Mouse (Mus musculus): ENCODE results near the gene Gm28308.

The Gm28308 gene

GRCm38 (mm10) chr6:52205221-52205620 lies 7.9 kb downstream of the Gm28308 start:
- no peak for DNase-seq (ENCODE audit: low spot score)

DNA sequence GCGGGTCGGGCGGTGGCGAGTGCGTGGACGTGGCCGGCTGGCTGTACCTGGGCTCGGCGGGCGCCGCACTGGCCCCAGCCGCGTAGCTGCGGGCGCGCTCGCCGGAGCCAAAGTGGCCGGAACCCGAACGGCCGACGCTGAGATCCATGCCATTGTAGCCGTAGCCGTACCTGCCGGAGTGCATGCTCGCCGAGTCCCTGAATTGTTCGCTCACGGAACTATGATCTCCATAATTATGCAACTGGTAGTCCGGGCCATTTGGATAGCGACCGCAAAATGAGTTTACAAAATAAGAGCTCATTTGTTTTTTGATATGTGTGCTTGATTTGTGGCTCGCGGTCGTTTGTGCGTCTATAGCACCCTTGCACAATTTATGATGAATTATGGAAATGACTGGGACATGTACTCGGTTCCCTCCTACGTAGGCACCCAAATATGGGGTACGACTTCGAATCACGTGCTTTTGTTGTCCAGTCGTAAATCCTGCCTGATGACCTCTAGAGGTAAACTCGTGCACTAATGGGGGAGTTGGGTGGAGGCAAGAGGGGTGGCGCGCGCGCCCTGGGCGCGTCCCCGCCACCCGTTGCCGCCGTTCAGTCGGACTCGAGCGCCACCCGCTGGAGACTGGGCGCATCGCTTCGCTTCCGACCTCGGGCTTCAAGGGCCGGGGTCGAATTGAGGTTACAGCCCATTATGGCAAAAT lies 8.9 kb downstream of the Gm28308 start, which contains the start of gene Hoxa5:
TSS of gene Hoxa5 (minus strand) at position 538 of the 703 bp plus-strand sequence.
- DNase-seq (ENCODE audit: low spot score) = no peak

DNA sequence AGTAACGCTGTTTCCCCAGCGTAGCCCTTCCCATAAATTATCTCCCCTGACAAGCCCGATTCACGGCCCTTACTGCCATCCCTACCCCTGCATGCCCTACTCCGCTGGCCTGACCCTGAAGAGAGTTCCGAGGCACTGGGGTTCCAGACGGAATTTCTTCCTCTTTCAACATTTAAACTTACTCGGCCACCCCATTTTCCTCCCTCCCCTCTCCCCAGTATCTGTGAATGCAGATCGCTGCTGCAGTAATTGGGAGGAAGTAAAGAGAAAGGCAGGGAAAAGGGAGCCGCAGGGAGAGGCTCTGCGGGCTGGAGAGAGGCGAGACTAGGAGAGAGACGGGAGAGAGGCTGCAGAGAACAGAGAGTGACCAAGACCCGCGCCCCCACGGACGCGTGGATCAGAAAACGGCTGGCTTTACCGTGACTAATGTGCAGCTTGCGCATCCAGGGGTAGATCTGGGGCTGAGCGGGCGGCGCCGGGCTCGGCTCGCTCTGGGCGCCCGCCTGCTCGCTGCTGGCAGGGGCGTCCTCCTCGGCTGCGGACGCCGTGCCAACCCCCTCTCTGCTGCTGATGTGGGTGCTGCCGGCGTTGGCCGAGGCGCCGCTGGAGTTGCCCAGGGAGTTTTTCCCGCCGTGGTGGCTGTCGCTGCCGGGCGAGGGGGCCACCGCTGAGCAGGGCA lies 9.6 kb downstream of the Gm28308 start:
- no peak for DNase-seq (ENCODE audit: low spot score)

DNA sequence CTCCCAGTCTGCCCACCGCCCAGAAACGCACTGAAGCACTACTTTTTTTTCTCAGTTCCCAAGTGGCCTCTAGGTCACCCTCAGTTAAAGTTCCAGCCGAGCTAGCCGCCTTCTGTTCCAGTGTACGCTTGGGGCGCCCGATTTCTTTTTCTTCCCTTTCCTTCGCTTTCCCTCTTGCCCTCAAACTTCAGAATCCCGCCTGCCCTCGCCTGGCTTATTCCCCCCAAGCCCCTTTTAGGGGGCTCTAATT lies 10.1 kb downstream of the Gm28308 start:
- DNase-seq (ENCODE audit: low spot score) = no peak

DNA sequence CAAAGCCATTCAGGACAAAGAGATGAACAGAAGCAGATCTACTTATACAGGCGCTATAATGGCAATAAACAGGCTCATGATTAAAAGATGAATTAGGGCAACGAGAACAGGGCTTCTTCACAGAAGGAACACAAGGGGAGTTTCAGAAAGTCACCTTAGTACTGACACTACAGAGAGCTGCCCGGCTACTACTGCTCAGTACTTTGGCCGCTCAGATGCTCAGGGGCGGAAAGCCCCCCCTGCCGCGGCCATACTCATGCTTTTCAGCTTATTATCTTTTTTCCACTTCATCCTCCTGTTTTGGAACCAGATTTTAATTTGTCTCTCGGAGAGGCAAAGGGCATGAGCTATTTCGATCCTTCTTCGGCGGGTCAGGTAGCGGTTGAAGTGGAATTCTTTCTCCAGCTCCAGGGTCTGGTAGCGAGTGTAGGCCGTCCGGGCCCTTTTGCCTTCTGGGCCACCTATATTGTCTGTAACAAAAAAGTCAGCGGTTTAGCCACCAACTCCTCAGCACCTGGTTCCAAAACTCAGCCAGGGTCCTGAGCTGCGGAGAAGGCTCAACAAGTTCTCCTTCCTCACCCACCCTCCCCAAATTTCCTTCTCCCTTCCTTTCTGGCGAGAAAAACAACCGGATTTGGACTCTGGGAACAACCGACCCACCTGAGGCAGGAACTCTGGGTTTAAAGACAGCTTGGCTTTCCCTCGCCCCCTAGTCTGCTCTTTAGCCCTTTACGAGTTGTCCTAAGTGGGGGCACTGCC lies 10.6 kb downstream of the Gm28308 start:
- no peak for DNase-seq (ENCODE audit: low spot score)

GRCm38 (mm10) chr6:52201269-52201668 lies 11.9 kb downstream of the Gm28308 start:
- DNase-seq (ENCODE audit: low spot score) = no peak

GRCm38 (mm10) chr6:52200751-52201250 lies 12.3 kb downstream of the Gm28308 start:
- DNase-seq (ENCODE audit: low spot score) = no peak

GRCm38 (mm10) chr6:52200073-52200750 lies 12.9 kb downstream of the Gm28308 start:
- DNase-seq (ENCODE audit: low spot score) = no peak

GRCm38 (mm10) chr6:52197271-52197670 lies 15.9 kb downstream of the Gm28308 start:
- no peak for DNase-seq (ENCODE audit: low spot score)

GRCm38 (mm10) chr6:52196811-52197210 lies 16.3 kb downstream of the Gm28308 start:
- no peak for DNase-seq (ENCODE audit: low spot score)

DNA sequence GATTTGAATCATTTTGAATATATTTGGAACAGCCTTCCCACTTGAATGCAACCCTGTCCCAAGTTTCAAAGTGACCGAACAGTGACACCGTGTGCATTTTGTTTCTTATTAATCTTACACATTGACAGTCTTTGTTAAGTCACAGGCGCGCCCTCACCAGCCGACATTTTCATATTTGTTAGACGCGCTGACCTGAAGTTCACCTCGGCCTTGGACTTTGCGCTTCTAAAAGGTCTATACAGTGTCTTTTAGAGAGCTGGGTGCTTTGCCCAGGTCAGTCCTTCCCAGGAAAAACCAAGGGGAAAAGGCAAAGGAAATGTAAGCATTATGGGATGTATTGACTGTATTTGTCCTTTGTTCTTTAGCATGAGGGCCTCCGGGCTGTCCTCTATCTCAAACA lies 18.4 kb downstream of the Gm28308 start:
- no peak for DNase-seq (ENCODE audit: low spot score)

- DNase-seq (ENCODE audit: low spot score) = no peak
These were observed 21.1 kb downstream of the Gm28308 start for GRCm38 (mm10) chr6:52191860-52192550.

DNA sequence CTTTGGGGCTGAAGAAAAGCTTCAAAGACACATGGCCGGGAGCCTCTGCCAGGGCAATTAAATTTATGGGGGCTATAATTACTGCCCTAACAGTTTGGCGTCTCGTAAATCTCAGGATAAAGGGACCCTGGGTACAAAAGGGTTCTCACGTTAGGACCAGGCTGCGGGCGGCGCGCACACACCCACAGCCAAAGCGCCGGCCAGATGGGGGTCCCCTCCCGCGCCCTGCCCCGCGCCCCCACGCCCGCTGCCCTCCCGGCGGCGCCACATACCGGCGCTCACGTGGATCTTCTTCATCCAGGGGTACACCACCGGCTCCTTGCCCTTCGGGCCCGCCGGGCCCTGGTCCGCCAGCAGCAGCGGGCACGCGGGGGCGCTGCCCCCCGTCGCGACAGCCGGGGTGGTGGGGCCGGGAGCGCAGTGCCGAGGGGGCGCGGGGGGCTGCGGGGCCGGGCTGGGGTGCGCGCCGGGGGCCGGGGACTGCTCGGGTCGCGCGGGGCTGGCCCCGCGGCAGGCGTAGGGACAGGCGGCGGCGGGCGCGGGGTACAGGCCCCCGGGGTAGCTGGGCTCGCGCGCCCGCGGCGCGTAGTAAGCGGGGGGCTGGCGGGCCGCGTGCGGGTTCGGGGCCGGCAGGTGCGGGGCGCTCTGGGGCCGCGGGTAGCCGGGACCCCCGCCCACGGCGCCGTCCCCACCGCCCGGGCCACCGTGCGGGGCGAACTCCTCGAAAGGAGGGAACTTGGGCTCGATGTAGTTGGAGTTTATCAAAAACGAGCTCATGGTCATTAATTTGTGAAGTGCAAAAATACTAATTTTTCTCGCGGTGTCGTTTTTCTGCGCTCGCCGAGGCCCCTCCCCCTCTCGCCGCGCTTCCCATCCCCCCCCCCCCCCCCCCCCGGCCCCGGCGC lies 22.0 kb downstream of the Gm28308 start, which contains the start of gene Hoxa4:
TSS of gene Hoxa4 (minus strand) at position 848 of the 905 bp plus-strand sequence.
- no peak for DNase-seq (ENCODE audit: low spot score)

GRCm38 (mm10) chr6:52190410-52190809 lies 22.7 kb downstream of the Gm28308 start:
- no peak for DNase-seq (ENCODE audit: low spot score)

DNA sequence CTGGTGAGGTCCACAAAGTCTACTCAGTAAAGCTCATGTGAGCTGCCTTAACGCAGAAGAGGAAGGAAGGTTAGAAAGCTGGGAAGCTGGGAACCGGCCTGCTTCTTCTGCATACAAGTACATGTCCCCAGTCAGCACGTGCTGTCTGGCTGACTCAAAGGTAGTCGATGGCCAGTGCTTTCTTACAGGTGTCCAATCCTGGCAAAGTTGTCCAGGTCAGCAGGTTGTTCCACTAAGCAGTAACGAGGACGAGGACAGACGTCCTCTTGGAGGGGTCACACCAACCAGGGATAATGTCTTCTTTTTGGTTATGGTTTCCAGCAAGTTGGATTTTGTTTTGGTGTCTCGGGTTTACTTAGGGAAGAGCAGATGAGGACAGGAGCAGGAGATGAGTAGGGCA lies 23.2 kb downstream of the Gm28308 start:
- DNase-seq (ENCODE audit: low spot score) = no peak

DNA sequence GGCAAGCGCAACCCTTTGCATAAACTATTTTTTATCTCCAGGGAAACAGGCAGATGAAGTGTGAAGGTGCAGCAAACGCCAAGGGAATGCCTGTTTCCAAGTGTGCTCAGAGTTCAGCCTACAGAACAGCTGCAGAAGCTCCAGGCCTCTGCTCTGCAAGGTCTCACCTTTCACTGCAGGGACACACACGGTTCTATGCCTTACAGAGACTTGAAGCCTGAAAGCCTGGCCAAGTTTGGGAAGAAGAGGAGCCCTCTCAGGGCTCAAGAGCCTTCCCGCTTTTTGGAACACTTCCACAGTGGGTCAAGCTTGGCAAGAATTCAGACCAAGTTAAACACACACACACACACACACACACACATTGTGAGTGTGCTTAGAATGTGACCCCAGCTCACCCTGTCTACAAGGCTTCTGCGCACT lies 24.0 kb downstream of the Gm28308 start:
- DNase-seq (ENCODE audit: low spot score) = no peak

DNA sequence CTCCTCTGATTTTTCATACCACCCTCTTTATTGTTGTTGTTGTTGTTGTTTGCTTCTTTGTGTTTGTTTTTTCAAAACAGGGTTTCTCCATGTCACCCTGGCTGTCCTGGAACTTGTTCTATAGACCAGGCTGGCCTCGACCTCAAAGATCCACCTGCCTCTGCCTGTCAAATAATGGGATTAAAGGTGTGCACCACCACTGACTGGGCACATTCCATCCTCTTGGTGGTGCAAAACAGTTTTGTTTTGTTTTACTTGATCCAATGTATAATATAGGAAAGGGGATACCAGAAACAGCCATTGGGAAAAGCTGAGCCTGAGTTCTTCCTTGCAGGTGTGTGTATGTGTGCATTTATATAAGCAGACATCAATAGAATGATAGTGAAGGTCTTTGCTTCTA lies 26.6 kb downstream of the Gm28308 start:
- no peak for DNase-seq (ENCODE audit: low spot score)

- no peak for DNase-seq (ENCODE audit: low spot score)
These were observed 27.3 kb downstream of the Gm28308 start for GRCm38 (mm10) chr6:52185834-52186233.

GRCm38 (mm10) chr6:52185222-52185621 lies 27.9 kb downstream of the Gm28308 start:
- no peak for DNase-seq (ENCODE audit: low spot score)

GRCm38 (mm10) chr6:52184668-52185067 lies 28.5 kb downstream of the Gm28308 start:
- no peak for DNase-seq (ENCODE audit: low spot score)

All from left cerebral cortex, adult 11 months (tissue).